Mouse (Mus musculus) adrenal gland, adult (tissue): ENCODE measurements around the gene 1700012P22Rik.

Source experiments
- DNase-seq, 2 experiments: peaks; one replicate each; pipeline ENCODE4 v3.0.0; 2022 to 2023; ENCODE audit warnings: low spot score in 1 of 2; ENCODE audit not compliant: inconsistent age in 2 of 2

Gene 1700012P22Rik

GRCm38 (mm10) chr4:144438672-144439071 lies at the start of gene 1700012P22Rik:
Gene 1700012P22Rik, minus strand, starts transcription at chr4:144438772.
- DNase-seq, result no peak

DNA sequence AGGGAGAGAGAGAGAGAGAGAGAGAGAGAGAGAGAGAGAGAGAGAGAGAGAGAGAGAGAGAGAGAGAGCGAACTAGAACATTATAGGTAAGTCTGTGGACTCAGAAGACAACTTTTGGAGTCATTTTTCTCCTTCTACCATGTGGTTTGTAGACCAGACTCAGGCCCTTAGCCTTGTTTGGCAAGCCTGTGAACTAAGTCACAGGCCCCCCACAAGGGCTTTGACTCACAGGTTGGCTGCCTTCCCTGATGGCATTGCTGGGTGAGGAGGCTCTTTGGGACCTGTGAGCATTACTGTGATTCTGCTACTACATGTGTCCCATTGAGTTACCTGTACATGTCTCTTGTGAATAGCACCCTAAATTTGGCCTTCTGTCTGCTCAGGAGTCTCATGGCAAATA lies 29.5 kb upstream of the 1700012P22Rik start:
- no peak for DNase-seq

DNA sequence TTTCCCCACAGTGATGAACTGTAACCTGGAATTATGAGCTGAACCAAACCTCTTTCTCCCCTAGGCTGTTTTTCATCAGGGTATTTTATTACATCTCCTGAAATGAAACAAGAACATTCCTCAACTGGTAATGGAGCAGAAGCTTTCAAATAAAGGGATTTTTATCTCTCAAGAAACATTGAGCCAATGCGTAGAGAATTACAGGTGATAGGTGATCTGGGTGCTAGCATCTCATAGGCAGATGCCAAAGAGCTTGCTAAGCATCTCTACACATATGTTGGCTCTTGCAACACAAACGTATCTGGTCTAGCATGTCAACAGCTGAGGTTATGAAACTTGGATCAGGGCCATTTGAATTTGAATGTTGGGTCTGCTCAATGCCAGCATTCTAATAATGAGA lies 26.6 kb upstream of the 1700012P22Rik start:
- DNase-seq, result no peak

GRCm38 (mm10) chr4:144463656-144464055 lies 25.1 kb upstream of the 1700012P22Rik start, which contains the start of gene Aadacl3:
Gene Aadacl3, minus strand, starts transcription at chr4:144463756.
- no peak for DNase-seq

- no peak for DNase-seq
Observed at GRCm38 (mm10) chr4:144453217-144453616, 14.6 kb upstream of the 1700012P22Rik start, which contains the start of gene Gm9944. Gene Gm9944, minus strand, starts transcription at chr4:144453317.

DNA sequence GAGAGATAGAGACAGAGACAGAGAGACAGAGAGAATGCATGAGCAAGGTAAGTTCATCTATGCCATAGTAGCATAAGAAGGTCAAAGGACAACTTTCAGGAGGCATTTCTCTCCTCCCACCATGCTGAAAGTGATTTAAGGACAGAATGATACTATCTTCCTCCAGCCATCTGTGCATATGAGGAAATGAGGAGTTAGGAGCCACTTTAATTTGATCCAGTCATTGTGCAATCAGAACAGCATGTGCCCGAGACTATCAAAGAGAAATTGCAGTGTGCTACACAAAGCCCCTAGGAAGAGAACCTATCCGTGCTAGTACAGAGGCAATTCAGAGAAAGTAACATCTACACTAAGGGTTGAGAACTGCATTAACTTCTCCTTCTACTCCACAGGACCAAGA lies 10.0 kb upstream of the 1700012P22Rik start:
- no peak for DNase-seq

GRCm38 (mm10) chr4:144441582-144441981 lies 3.0 kb upstream of the 1700012P22Rik start:
- DNase-seq, result no peak

GRCm38 (mm10) chr4:144441095-144441494 lies 2.5 kb upstream of the 1700012P22Rik start:
- DNase-seq, result no peak

DNA sequence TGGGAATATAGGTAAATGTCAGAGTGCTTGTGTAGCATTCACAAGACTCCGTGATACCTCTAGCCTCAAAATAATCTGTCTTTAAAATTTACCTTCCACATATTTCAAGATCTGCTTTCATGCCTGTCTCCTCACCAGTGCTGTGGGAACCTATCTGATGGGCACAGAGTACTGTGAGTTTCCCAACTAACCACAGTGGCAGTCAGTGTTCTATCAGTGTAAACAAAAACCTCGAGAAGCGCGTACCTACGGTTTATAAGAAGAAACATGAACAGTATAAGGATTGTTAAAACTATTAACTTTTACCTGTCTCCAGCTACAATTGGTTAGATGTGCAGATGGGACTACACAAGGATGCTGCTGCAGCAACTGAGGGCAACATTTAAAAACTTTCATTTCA lies 5.4 kb downstream of the 1700012P22Rik start:
- no peak for DNase-seq

DNA sequence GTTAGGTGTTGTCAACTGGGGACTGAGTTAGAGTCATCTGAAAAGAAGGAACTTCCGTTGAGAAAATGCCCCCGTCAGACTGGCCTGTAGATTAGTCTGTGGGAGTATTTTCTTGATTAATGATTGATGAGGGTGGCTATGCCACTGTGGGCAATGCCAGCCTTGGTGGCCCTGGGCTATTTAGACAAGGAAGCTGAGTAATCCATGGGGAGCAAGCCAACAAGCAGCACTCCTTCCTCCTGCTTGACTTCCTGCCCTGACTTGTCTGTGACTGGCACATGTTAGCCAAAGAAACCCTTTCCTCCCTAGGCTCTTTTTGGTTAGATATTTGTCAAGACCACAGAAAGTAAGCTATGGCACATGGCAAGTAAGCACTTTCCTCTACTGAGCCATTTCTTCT lies 7.8 kb downstream of the 1700012P22Rik start:
- no peak for DNase-seq

DNA sequence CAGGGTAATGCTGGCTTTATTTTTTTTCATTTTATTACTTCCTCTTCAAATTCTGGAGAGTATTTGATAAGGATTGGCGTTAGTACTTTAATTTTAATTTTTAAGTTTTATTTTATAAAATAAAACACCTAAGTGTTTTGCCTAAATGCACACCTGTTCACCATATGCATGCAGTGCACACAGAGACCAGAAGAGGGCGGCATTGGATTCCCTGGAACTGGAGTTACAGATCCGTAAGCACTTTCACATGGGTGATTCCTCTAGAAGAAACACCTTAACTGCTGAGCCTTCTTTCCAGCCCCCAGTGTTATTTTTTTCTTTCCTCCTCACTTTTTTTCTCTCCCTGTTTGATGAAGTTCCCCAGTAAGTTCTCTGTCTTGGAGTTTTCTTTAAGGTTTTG lies 9.7 kb downstream of the 1700012P22Rik start:
- DNase-seq, result peak in 1 of 2 experiments; percentile 60

DNA sequence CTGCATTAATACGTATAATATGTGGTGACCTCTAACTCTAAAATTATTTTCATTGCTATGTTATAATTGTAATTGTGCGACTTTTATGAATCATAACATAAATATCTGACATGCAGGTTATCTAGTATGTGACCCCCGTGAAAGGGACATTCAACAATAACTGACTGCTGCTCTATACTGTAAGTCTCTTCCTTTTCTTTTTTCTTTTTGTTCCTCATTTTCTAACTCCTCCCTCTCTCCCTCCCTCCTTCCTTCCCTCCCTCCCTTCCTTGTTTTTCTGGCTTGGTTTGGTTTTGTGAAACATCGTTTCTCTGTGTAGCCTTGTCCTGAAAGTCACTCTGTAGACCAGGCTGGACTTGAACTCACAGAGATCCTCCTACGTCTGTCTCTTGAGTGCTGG lies 14.0 kb downstream of the 1700012P22Rik start:
- no peak for DNase-seq

DNA sequence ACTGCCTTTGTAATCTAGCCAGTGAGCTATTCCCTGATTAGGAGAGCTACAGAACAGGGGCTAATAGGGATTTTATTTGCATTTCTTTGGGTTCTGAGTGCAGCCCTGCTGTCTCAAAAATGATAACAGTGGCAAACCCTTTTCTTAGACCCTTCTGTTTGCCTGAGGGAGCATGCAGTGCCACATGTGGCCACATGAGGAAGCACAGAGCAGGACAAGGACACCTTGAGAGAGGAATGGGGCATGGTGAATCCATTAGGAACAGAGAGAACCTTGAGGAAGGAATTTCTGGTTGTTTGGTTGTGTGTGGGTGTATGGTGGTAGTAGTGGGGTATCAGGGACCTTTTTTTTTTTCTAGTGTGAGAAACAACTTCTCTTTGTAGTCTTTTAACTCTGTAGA lies 17.9 kb downstream of the 1700012P22Rik start:
- no peak for DNase-seq

DNA sequence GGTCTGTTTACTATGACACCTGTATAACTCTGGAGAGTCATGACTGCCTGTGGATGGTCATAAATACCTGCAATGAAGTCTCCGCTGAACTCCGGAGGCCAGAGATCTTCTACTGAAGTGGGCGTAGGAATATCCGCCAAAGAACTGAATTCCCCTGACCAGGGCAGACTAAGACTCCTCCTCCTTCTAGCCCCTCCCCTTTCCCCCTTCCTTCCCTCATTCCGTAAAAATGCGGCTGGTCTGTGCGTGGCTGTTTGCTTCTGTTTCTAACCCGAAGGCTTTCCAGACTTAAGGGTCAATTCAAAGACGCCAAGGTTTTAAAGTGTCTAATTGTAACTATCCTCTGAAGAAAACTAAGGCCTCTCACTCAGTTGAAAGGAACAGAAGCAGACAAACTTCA lies 30.3 kb downstream of the 1700012P22Rik start, which contains the start of gene Pramef12:
Pramef12 (minus strand) TSS at position 175 of the 400 bp plus-strand sequence.
- DNase-seq, result no peak

GRCm38 (mm10) chr4:144406261-144406660 lies 32.3 kb downstream of the 1700012P22Rik start:
- DNase-seq, result no peak

DNA sequence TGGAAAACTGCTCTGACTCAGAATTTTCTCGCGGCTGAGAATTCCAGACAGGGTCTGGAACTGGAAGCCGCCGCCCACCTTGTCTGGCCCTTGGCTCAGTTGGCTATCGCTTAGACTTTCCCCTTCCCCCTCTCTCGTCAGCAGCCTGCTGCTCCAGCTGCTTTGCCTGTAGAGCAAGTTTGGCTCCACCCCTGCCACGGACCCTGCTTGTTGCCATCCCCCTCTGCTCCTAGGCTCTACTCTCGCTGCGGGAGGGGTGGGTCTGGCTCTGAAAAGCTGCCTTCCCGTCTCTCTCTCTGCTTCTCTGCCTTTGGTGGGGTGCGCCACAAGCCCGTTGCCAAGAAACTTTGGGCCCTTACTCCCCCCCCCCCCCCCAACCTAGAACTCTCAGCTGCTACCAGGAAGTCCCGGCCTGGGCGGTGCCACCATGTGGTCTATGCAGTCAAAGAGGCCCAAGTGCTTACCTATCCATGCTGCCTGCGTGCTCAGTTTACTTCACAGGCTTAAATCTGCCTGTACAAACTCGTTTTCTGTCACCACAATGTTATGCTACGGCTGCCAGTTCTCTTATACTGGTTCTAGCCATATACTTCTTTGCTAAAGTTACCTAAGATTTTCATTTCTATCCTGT lies 34.0 kb downstream of the 1700012P22Rik start:
- DNase-seq, result peak in 1 of 2 experiments; percentile 20

DNA sequence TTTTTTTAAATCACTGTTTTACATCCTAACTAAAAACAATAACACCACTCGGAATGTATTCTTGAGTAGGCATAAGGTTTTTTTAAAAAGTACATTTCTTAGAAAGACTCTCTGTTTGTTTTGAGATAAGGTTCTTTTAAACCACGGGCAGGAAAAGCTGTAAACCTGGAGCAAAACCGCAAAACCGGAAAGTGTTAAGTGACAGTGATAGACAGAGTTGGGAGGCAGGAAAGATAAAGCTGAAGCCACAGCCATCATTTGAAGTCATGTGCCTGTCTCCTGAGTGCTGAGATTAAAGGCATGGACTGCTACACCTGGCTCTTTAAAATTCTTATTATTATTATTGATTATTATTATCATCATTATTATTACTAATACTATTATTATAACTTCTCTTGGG lies 35.9 kb downstream of the 1700012P22Rik start:
- no peak for DNase-seq

DNA sequence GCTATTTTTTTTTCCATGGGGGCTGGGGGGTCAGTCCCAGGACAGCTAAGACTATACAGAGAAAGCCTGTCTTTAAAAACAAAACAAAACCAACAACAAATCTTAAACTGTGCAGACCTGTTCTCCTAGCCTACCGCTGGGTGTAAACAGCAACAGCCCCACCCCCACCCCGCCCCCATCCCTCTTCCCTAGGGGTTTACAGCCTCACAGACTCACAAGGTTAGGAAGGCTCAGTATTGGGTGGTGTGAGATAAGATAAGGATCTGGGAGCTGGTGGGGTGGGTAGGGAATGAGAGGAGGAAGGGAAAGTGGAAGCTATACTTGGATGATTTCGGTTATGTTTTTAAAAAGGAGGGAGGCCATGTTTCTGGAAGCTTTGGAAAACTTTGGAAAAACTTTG lies 42.3 kb downstream of the 1700012P22Rik start:
- DNase-seq, result no peak

DNA sequence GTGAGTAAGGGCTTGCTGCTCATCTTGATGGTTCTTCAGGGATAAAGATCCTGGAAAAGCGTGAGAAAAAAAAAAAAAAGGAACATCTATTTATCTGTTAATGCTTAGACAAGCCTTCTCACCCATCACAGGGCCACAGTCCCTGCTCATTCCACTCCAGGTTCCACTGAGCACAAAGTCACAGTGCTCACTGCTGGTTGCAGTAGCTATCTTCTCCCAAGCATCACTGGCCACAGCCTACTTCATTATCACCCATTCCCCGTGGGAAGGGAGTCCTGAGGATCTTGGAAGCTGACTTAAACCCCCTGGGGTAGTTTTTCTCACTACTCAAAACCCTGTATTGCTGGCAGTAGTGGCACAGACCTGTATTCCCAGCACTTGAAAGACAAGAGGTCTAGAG lies 60.7 kb downstream of the 1700012P22Rik start, which contains the start of gene Pramef20:
Pramef20 (minus strand) TSS at position 23 of the 400 bp plus-strand sequence.
- DNase-seq, result no peak
